Mouse (Mus musculus) gastrocnemius, postnatal 25 days (tissue): ENCODE measurements around the gene Prpf38a. TPM values are rescaled to one million over a fixed set of nuclear protein-coding genes. Genes with fewer than 3 reads are reported as not detected.

ENCODE experiments used
- DNase-seq: peaks from one replicate; pipeline ENCODE4 v3.0.0; 2022
- long read RNA-seq, 2 experiments: library from polyadenylated mRNA; stranded (forward); transcript quantifications; one replicate each; pipeline ENCODE4 v2.0.0; 2021
- total RNA-seq, 2 experiments: library from RNA; stranded (reverse); gene quantifications; 1 replicate in 1 of 2; 2 replicates in 1 of 2; pipeline ENCODE4 v1.2.3; 2021

Prpf38a gene
- 10 to 100 TPM; 12.0 to 12.7 TPM for total RNA-seq
- long read RNA-seq, experiment 1, transcript Prpf38a-201 (10 exons, 1,516 nt) = major isoform, 11 of 14 reads
- long read RNA-seq, experiment 1, partial matches to known transcripts = 2 of 14 reads
- long read RNA-seq, experiment 1, other reads (novel, unspliced or antisense) = 1 of 14 reads
- long read RNA-seq, experiment 2, transcript Prpf38a-201 (10 exons, 1,516 nt) = major isoform, 15 of 16 reads
- long read RNA-seq, experiment 2, partial matches to known transcripts = 0 of 16 reads
- long read RNA-seq, experiment 2, other reads (novel, unspliced or antisense) = 1 of 16 reads

- peak; percentile 93 for DNase-seq
These were observed at the start of gene Prpf38a, which contains the start of gene Orc1 for GRCm38 (mm10) chr4:108578840-108579742. Prpf38a (minus strand) TSS chr4:108579336. Orc1 (plus strand) TSS chr4:108579423.

- no peak for DNase-seq
These were observed 47.9 kb upstream of the Prpf38a start for GRCm38 (mm10) chr4:108627066-108627465.

GRCm38 (mm10) chr4:108621504-108621903 is 42.4 kb upstream of the Prpf38a start:
- DNase-seq = no peak

GRCm38 (mm10) chr4:108620536-108620935 is 41.4 kb upstream of the Prpf38a start:
- DNase-seq = no peak

GRCm38 (mm10) chr4:108619587-108620341 is 40.6 kb upstream of the Prpf38a start, which contains the start of gene Cc2d1b:
Cc2d1b (plus strand) TSS chr4:108619940.
- DNase-seq = peak; percentile 91

GRCm38 (mm10) chr4:108619165-108619564 is 40.0 kb upstream of the Prpf38a start:
- no peak for DNase-seq

- DNase-seq = no peak
These were observed 39.5 kb upstream of the Prpf38a start for GRCm38 (mm10) chr4:108618586-108618985.

- DNase-seq = no peak
These were observed 31.8 kb upstream of the Prpf38a start for GRCm38 (mm10) chr4:108610935-108611334.

GRCm38 (mm10) chr4:108608651-108609050 is 29.5 kb upstream of the Prpf38a start:
- DNase-seq = no peak

- DNase-seq = no peak
These were observed 22.7 kb upstream of the Prpf38a start for GRCm38 (mm10) chr4:108601870-108602269.

- no peak for DNase-seq
These were observed 19.2 kb upstream of the Prpf38a start for GRCm38 (mm10) chr4:108598306-108598705.

- DNase-seq = no peak
These were observed 16.6 kb upstream of the Prpf38a start for GRCm38 (mm10) chr4:108595785-108596184.

GRCm38 (mm10) chr4:108593376-108593775 is 14.2 kb upstream of the Prpf38a start:
- DNase-seq = no peak

GRCm38 (mm10) chr4:108579743-108580411 is 741 bp upstream of the Prpf38a start:
- no peak for DNase-seq

- no peak for DNase-seq
These were observed 6.5 kb downstream of the Prpf38a start for GRCm38 (mm10) chr4:108572644-108573043.

- DNase-seq = no peak
These were observed 14.1 kb downstream of the Prpf38a start for GRCm38 (mm10) chr4:108565026-108565425.

GRCm38 (mm10) chr4:108539701-108540100 is 39.4 kb downstream of the Prpf38a start:
- no peak for DNase-seq
